Mouse (Mus musculus) olfactory bulb, adult 2 months (tissue): ENCODE measurements around the gene Zfp472.

Experiments
- CTCF ChIP-seq: fragments of 200-500 bp; IDR thresholded peaks from 2 replicates; pipeline ENCODE4 v1.5.1; 2012; ENCODE audit warnings: low read depth, mild to moderate bottlenecking, low read length, moderate library complexity; ENCODE audit not compliant: insufficient read depth
- POLR2A ChIP-seq: fragments of 200-500 bp; IDR thresholded peaks from 2 replicates; pipeline ENCODE4 v1.6.1; 2012; ENCODE audit warnings: mild to moderate bottlenecking, low read depth, low read length, moderate library complexity; ENCODE audit not compliant: insufficient read depth

GRCm38 (mm10) chr17:32944402-32945035, 21.1 kb upstream of the Zfp472 start:
- TF ChIP-seq CTCF (no peak), POLR2A (no peak)
